Mouse (Mus musculus): Measurements from ENCODE around the gene Adamtsl4. TPM values are rescaled to one million over a fixed set of nuclear protein-coding genes. Genes with fewer than 3 reads are reported as not detected.

Adamtsl4 gene
- total and polyA plus RNA-seq, 2 experiments from 2014 or later, result 1.0 to 1.4 TPM

GRCm38 (mm10) chr3:95662724-95663449, 24.8 kb downstream of the Adamtsl4 start:
- no peak overlapping the region for H3K9ac ChIP-seq (replicated peaks; ENCODE audit: low read length, poor library complexity, severe bottlenecking)
- DNase-seq (ENCODE audit: low spot score) (no peak), ATAC-seq (ENCODE audit: low FRiP score) (no peak)
- no peak for TF ChIP-seq CTCF (IDR thresholded peaks at IDR 0.05)
- H3K27me3 ChIP-seq (ENCODE audit: insufficient read depth, low read length), result no peaks in the 10 kb centered on the region
- no peak overlapping the region for H3K4me3 ChIP-seq (ENCODE audit: low read depth, low read length)
- peaks cover 9% of the 10 kb centered on the region; the same call in 1 of the 2 replicates for H3K4me1 ChIP-seq (ENCODE audit: insufficient read depth, low read length)
- 0 out of 2 replicates have a peak overlapping the region, but pooled peaks have one; percentile 2 for H3K4me2 ChIP-seq (ENCODE audit: low read depth, low read length, poor library complexity, severe bottlenecking)
- no peaks in the 10 kb centered on the region for H3K9me3 ChIP-seq (ENCODE audit: low read length)
- no peak overlapping the region for H3K27ac ChIP-seq (ENCODE audit: low read depth, low read length)
- 80% methylated on average over 7 of the region's 7 CpGs for WGBS
- peaks cover 12% of the 10 kb centered on the region for H3K36me3 ChIP-seq (ENCODE audit: insufficient read depth, low read length)

- DNase-seq (ENCODE audit: low spot score), result no peak
- H3K4me2 ChIP-seq (ENCODE audit: low read depth, low read length, poor library complexity, severe bottlenecking), result peak overlapping the region; percentile 2; the same call in 1 of the 2 replicates
- peaks cover 12% of the 10 kb centered on the region for H3K36me3 ChIP-seq (ENCODE audit: insufficient read depth, low read length)
- ATAC-seq (ENCODE audit: low FRiP score), result no peak
- no peak for TF ChIP-seq CTCF (IDR thresholded peaks at IDR 0.05)
- no peak overlapping the region for H3K9ac ChIP-seq (replicated peaks; ENCODE audit: low read length, poor library complexity, severe bottlenecking)
- H3K27ac ChIP-seq (ENCODE audit: low read depth, low read length), result no peak overlapping the region
- H3K4me3 ChIP-seq (ENCODE audit: low read depth, low read length), result no peak overlapping the region
- no peaks in the 10 kb centered on the region for H3K9me3 ChIP-seq (ENCODE audit: low read length)
- no peaks in the 10 kb centered on the region for H3K27me3 ChIP-seq (ENCODE audit: insufficient read depth, low read length)
- WGBS, result 62% methylated on average over 7 of the region's 7 CpGs
- H3K4me1 ChIP-seq (ENCODE audit: insufficient read depth, low read length), result peaks cover 12% of the 10 kb centered on the region; the same call in 1 of the 2 replicates
These were observed 25.6 kb downstream of the Adamtsl4 start for GRCm38 (mm10) chr3:95661945-95662715.

- TF ChIP-seq CTCF (IDR thresholded peaks at IDR 0.05), result no peak; the same call in 1 of the 2 replicates
- Histone ChIP-seq H3K9me3 (ENCODE audit: low read length) (no peaks in the 10 kb centered on the region), H3K4me2 (ENCODE audit: low read depth, low read length, poor library complexity, severe bottlenecking) (peak overlapping the region; percentile 58), H3K4me3 (ENCODE audit: low read depth, low read length) (peak overlapping the region; percentile 96), H3K4me1 (ENCODE audit: insufficient read depth, low read length) (peaks cover 12% of the 10 kb centered on the region; the same call in 1 of the 2 replicates), H3K27me3 (ENCODE audit: insufficient read depth, low read length) (no peaks in the 10 kb centered on the region), H3K27ac (ENCODE audit: low read depth, low read length) (no peak overlapping the region), H3K36me3 (ENCODE audit: insufficient read depth, low read length) (peaks cover 12% of the 10 kb centered on the region), H3K9ac (replicated peaks; ENCODE audit: low read length, poor library complexity, severe bottlenecking) (peak overlapping the region; percentile 99)
- ATAC-seq (ENCODE audit: low FRiP score) (no peak), DNase-seq (ENCODE audit: low spot score) (no peak)
- 59% methylated on average over 2 of the region's 2 CpGs for WGBS
These were observed 26.8 kb downstream of the Adamtsl4 start for GRCm38 (mm10) chr3:95660788-95661478.

GRCm38 (mm10) chr3:95659948-95660347, 27.8 kb downstream of the Adamtsl4 start:
- Histone ChIP-seq H3K9ac (replicated peaks; ENCODE audit: low read length, poor library complexity, severe bottlenecking) (peak overlapping the region; percentile 99), H3K27me3 (ENCODE audit: insufficient read depth, low read length) (no peaks in the 10 kb centered on the region), H3K27ac (ENCODE audit: low read depth, low read length) (peak overlapping the region; percentile 99), H3K4me1 (ENCODE audit: insufficient read depth, low read length) (peaks cover 12% of the 10 kb centered on the region; the same call in 1 of the 2 replicates), H3K4me2 (ENCODE audit: low read depth, low read length, poor library complexity, severe bottlenecking) (peak overlapping the region; percentile 58), H3K36me3 (ENCODE audit: insufficient read depth, low read length) (peaks cover 11% of the 10 kb centered on the region), H3K4me3 (ENCODE audit: low read depth, low read length) (peak overlapping the region; percentile 96), H3K9me3 (ENCODE audit: low read length) (no peaks in the 10 kb centered on the region)
- ATAC-seq (ENCODE audit: low FRiP score), result no peak
- WGBS, result under 1% methylated on average over 8 of the region's 8 CpGs
- no peak for TF ChIP-seq CTCF (IDR thresholded peaks at IDR 0.05)
- no peak for DNase-seq (ENCODE audit: low spot score)

- peak; percentile 89 for DNase-seq (ENCODE audit: low spot score)
- Histone ChIP-seq H3K27ac (ENCODE audit: low read depth, low read length) (peak overlapping the region; percentile 99), H3K27me3 (ENCODE audit: insufficient read depth, low read length) (no peaks in the 10 kb centered on the region), H3K36me3 (ENCODE audit: insufficient read depth, low read length) (peaks cover 10% of the 10 kb centered on the region), H3K4me3 (ENCODE audit: low read depth, low read length) (peak overlapping the region; percentile 96), H3K4me1 (ENCODE audit: insufficient read depth, low read length) (peaks cover 12% of the 10 kb centered on the region; the same call in 1 of the 2 replicates), H3K9ac (replicated peaks; ENCODE audit: low read length, poor library complexity, severe bottlenecking) (peak overlapping the region; percentile 99), H3K4me2 (ENCODE audit: low read depth, low read length, poor library complexity, severe bottlenecking) (peak overlapping the region; percentile 58), H3K9me3 (ENCODE audit: low read length) (no peaks in the 10 kb centered on the region)
- WGBS, result under 1% methylated on average over 103 of the region's 113 CpGs
- no peak; the same call in 1 of the 2 replicates for TF ChIP-seq CTCF (IDR thresholded peaks at IDR 0.05)
- peak; percentile 77 for ATAC-seq (ENCODE audit: low FRiP score)
These were observed 28.6 kb downstream of the Adamtsl4 start for GRCm38 (mm10) chr3:95658868-95659712.

All from midbrain, postnatal 0 days (tissue).